Mouse (Mus musculus) embryonic stem cell, embryonic (primary cell): ENCODE measurements around the gene Ubash3b.

Experiments used
- CTCF ChIA-PET, 4 experiments: fragments of 300-600 bp in 2 of 4; fragments of 350-600 bp in 2 of 4; sonication (Branson Sonifier 250); formaldehyde crosslinking; loops; one replicate each; lab custom pipeline; 2022; ENCODE audit warnings: inconsistent platforms in 2 of 4; lab: Charles Lee
- POLR2A ChIA-PET, 4 experiments: fragments of 300-600 bp in 2 of 4; fragments of 350-600 bp in 2 of 4; sonication (Branson Sonifier 250); formaldehyde crosslinking; loops; one replicate each; lab custom pipeline; 2022; ENCODE audit warnings: antibody characterized with exemption in 4 of 4, inconsistent platforms in 1 of 4; lab: Charles Lee

Ubash3b gene

DNA sequence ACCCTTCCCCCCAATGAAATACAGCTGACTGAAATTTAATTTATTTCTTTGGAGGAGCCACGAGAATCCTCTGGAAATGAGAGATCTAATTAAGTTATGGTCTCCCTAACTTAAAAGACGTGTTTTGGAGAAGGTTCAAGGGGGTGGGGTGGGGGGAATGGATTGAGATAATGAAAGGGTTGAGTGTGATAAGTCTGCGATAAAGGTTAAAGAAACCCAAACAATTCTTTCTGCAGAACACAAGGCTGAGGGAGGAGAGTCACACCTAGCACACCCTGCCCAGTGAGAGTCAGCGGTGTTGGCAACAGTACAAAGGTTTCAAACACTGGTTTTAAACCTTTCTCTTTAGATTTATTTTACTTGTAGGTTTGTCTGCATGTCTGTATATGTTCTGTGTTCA, 108.0 kb downstream of the Ubash3b start:
- ChIA-PET POLR2A (no interaction called here), CTCF (interaction anchor here in 1 of 4 experiments (0.6 kb wide), 1 partner anchor 10 kb away, joined by 3 read pairs; no protein-coding TSS in a partner anchor)

DNA sequence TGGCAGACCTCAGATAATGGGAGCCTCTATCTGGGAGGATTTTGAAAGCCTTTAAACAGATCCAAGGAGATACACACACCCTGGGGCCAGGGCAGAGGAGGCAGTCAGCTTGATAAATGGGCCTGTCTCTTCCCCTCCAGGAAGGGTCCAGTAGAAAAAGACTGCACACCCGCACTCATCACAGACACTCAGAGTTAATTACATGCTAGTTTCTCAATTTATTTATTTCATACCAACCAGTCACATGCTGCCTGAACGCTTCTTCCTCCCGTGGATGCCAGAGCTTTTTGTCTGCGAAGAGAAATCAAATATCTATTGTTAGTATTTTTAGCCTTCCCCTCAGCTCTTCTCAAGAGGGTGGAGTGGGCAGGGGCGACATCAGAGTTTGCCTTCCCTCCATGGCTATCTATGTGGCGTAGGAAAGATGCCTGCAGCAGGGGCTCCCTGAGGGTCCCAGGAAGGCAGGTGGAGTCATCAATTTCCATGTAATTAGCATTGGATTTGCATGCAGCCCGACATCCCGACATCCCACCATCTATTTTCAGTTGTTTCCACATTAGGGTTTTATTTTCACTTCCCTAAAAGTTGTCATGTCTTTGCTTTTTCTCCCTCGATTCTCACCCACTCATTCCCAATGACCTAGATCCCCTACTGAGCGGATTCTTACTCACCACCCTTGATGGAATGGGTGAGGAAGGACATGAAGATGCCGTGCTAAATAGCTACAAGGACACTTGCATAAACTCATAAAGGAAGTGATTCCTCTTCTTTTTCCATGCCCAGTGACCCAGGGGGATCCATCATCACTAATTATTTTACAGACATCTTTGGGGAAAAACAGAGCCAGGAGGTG, 110.2 kb downstream of the Ubash3b start:
- ChIA-PET CTCF (interaction anchor here in 3 of 4 experiments (0.5 to 1.3 kb wide), 4 partner anchors 156 to 157 kb away, joined by 3 to 5 read pairs (median 4); no protein-coding TSS in a partner anchor), POLR2A (interaction anchor here in 2 of 4 experiments (0.6 to 1.1 kb wide), 2 partner anchors 89 to 156 kb away, joined by 3 read pairs; no protein-coding TSS in a partner anchor)

DNA sequence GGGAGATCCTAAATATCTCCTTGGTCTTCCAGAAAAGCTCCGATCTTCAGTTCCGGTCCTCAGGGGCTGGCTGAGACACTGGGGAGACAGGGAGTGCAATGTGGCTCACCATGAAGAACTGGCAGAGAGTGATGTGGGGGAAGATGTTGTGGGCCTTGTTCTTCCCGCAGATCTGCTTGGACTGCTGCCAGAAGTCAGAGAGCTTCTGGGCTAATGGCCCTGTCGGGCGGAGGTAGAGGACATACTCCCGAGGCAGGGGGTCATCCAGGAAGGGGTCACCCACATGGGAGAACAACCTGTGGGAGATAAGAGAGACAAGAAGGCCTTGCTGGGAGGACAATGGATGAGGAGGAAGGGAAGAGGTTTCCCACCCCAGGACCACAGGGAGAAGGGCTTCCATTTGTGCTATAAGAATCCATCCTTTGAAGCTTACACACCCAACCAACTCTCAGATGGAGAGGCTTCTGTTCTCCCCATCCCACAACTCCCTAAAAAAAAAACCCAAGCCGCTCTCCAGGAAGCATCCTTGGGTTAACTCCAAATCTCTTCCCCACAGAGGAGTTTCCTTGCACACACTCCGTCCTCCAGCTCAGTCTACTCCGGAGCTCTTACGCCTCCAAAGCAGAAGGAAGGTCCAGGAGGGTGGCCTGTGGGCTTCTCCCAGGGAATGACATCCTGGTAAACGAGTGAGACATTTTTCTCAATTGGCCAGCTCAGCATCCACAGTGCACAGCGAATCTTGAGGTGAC, 111.0 kb downstream of the Ubash3b start:
- ChIA-PET CTCF (interaction anchor here (0.6 to 1.3 kb wide), 5 partner anchors 24 to 157 kb away, joined by 3 to 5 read pairs (median 3); no protein-coding TSS in a partner anchor), POLR2A (interaction anchor here in 2 of 4 experiments (0.6 to 1.6 kb wide), 3 partner anchors 13 to 157 kb away, joined by 3 read pairs; no protein-coding TSS in a partner anchor)

- POLR2A ChIA-PET: interaction anchor here in 1 of 4 experiments (1.6 kb wide), 1 partner anchor 14 kb away, joined by 3 read pairs; no protein-coding TSS in a partner anchor
- CTCF ChIA-PET: interaction anchor here in 2 of 4 experiments (1.0 to 2.1 kb wide), 3 partner anchors 141 to 215 kb away, joined by 3 to 5 read pairs (median 3); no protein-coding TSS in a partner anchor
Measured at GRCm38 (mm10) chr9:41049282-41049681, 112.2 kb downstream of the Ubash3b start.

GRCm38 (mm10) chr9:41048820-41049219, 112.7 kb downstream of the Ubash3b start:
- ChIA-PET CTCF (interaction anchor here in 2 of 4 experiments (1.0 to 2.1 kb wide), 3 partner anchors 142 to 214 kb away, joined by 3 to 5 read pairs (median 4); no protein-coding TSS in a partner anchor), POLR2A (no interaction called here)

GRCm38 (mm10) chr9:41048216-41048615, 113.3 kb downstream of the Ubash3b start:
- POLR2A ChIA-PET: interaction anchor here in 1 of 4 experiments (0.6 kb wide), 1 partner anchor 151 kb away, joined by 4 read pairs; no protein-coding TSS in a partner anchor
- CTCF ChIA-PET: interaction anchor here in 2 of 4 experiments (1.4 to 2.1 kb wide), 2 partner anchors 143 kb away, joined by 4 to 5 read pairs; no protein-coding TSS in a partner anchor

GRCm38 (mm10) chr9:41047654-41048053, 113.8 kb downstream of the Ubash3b start:
- ChIA-PET CTCF (interaction anchor here in 1 of 4 experiments (1.4 kb wide), 1 partner anchor 144 kb away, joined by 4 read pairs; no protein-coding TSS in a partner anchor), POLR2A (interaction anchor here in 1 of 4 experiments (0.6 kb wide), 1 partner anchor 151 kb away, joined by 4 read pairs; no protein-coding TSS in a partner anchor)

DNA sequence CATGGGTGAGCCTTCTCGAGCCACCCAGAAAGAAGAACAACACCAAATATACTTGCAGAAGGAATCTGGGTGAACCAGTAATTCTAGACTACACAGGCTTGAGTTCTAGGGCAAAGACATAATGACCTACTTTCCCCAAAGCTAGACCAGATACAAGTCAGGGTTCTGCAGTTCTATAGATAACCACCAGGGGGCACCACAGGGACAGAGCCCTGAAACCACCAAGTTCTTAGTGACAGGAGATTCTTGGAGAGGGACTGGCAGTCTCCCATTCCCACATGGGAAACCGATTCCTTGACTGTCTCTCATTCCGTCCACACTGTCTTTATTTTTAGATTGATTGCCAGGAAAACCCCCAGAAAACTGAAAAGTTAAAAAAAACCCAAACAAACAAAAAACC, 116.9 kb downstream of the Ubash3b start:
- CTCF ChIA-PET: interaction anchor here (0.5 to 3.6 kb wide), 19 partner anchors 16 to 244 kb away, joined by 3 to 30 read pairs (median 4); partner anchors contain the start of genes Hspa8 (in 1 of the 4) and Ubash3b (in 1 of the 4)
- POLR2A ChIA-PET: no interaction called here

GRCm38 (mm10) chr9:41043641-41044040, 117.9 kb downstream of the Ubash3b start:
- CTCF ChIA-PET: interaction anchor here (0.7 to 3.6 kb wide), 10 partner anchors 9 to 243 kb away, joined by 3 to 30 read pairs (median 4); partner anchors contain the start of gene Hspa8 (in 1 of the 4)
- POLR2A ChIA-PET: no interaction called here

DNA sequence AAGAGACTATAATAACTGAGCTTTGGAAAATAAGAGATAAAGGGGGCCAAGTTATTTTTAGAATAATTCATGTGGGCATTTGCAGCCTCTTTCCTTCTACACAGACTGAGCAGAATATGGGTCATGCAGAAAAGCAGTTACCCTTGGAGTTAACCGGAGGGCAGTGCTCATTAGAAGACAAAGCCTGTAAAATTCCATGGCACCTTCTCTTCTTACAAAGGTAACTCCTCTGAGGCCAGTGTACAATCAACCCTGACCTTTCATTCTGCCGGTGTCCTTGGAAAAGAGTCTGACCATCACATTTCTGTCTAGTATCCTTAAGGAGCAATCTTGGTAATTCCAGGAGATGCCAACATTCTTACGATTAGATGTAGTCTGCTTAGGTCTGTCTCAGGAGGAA, 120.1 kb downstream of the Ubash3b start:
- CTCF ChIA-PET: interaction anchor here in 2 of 4 experiments (0.6 to 1.5 kb wide), 3 partner anchors 150 to 167 kb away, joined by 3 to 6 read pairs (median 5); no protein-coding TSS in a partner anchor

GRCm38 (mm10) chr9:41038150-41038664, 123.3 kb downstream of the Ubash3b start:
- CTCF ChIA-PET: interaction anchor here in 1 of 4 experiments (0.6 kb wide), 1 partner anchor 286 kb away, joined by 5 read pairs; no protein-coding TSS in a partner anchor
- POLR2A ChIA-PET: interaction anchor here (0.6 to 0.7 kb wide), 6 partner anchors 99 to 772 kb away, joined by 3 to 9 read pairs (median 3); no protein-coding TSS in a partner anchor

More for the DNA sequence above, 120.1 kb downstream of the Ubash3b start:
- POLR2A ChIA-PET: no interaction called here

DNA sequence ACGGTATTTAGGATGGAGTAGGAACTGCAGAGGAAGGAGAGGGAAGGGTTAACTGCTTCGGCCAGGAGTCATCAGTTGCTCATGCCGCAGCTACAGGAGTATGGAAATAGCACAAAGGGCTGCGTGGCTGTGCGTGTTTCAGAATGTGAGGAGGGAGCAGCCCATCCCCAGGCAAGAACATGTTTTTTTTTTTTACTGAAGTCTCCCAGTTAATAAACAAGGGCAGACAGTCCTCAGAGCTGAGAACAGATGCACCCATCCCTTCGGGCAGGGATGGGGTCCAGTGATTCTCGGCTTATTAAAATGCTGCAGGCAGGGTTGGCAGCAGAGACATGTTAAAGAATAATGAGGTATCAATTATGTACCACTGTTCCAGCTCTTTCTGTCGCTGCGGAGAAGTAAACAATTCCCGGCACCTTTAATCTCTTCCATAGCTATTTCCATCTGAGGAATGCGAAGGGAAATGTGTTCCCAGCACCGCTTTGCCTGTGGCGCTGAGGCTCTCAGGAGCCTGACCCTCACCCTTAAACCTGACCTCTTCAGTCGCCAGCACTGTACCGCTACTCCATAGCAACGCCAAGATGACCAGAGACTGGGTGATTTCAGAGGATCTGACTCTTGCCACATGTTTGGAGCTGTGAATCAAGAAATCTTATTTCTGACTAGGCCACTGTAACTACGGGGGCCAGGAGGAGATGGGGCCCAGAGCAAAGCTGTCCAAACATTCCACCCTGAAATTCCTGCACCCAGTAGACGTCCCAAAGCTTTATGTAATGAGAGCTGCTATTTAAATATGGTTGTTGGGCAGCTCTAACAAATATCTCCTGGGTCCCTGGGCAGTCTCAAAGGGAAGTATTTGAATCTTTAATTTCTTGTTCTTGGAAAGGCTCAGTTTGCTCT, 129.7 kb downstream of the Ubash3b start:
- CTCF ChIA-PET: interaction anchor here in 3 of 4 experiments (0.8 to 1.5 kb wide), 5 partner anchors 159 to 198 kb away, joined by 3 to 6 read pairs (median 3); no protein-coding TSS in a partner anchor
- POLR2A ChIA-PET: interaction anchor here (0.5 to 1.0 kb wide), 4 partner anchors 10 to 317 kb away, joined by 3 to 5 read pairs (median 3); no protein-coding TSS in a partner anchor

GRCm38 (mm10) chr9:41029827-41030226, 131.7 kb downstream of the Ubash3b start:
- CTCF ChIA-PET: interaction anchor here (0.6 to 2.2 kb wide), 8 partner anchors 47 to 1937 kb away, joined by 3 to 10 read pairs (median 4); no protein-coding TSS in a partner anchor
- POLR2A ChIA-PET: no interaction called here

DNA sequence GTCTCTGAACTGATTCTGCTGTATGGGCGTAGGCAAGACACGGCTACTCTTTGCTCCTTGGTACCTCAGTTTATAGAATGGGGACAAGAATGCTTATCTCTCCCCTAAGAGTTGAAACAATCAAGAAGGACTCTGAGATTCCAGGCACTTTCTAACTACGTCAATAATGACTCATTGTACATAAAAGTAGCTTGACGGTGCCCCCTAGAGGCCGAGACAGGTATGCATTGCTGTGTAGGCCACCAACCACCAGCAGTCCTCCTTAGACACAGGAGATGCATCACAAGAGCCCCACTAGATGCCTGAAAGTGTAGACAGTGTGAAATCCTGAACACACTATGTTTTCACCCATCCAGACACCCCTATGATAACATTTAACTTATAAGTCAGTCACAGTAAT, 133.0 kb downstream of the Ubash3b start:
- ChIA-PET CTCF (interaction anchor here (0.5 to 2.2 kb wide), 20 partner anchors 12 to 341 kb away, joined by 3 to 11 read pairs (median 4); no protein-coding TSS in a partner anchor), POLR2A (interaction anchor here in 1 of 4 experiments (0.6 kb wide), 1 partner anchor 942 kb away, joined by 4 read pairs; no protein-coding TSS in a partner anchor)

DNA sequence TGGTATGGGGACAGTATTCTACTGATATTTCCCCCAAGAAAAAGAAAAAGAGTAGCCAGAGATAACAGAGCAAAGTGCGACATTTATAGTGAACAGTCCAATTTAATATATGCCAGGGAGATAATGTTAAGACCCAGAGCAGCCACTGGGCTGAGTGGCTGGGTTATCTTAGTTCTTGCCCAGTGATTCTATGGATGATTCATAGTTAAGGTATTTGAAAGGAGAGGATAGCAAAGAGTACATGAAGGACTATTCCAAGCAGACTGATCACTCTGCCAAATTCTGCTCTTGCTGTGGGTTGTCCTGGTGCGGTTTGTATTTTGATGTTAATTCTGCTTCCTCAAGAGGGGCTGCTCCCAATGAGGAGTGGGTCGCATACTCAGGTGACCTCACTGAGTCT, 139.8 kb downstream of the Ubash3b start:
- CTCF ChIA-PET: no interaction called here
- POLR2A ChIA-PET: no interaction called here

- ChIA-PET POLR2A (no interaction called here), CTCF (no interaction called here)
Measured at GRCm38 (mm10) chr9:41020486-41020885, 141.0 kb downstream of the Ubash3b start.
